Mouse (Mus musculus) kidney, adult 2 months (tissue): Measurements from ENCODE around the gene Bmp2k.

Experiments used
- CTCF ChIP-seq: fragments of 200-500 bp; conservative IDR thresholded peaks from 2 replicates; pipeline ENCODE4 v1.5.1; 2011; ENCODE audit warnings: low read depth, mild to moderate bottlenecking, control low read depth, low read length, moderate library complexity, mixed read lengths; ENCODE audit not compliant: insufficient read depth, insufficient read length
- POLR2A ChIP-seq: fragments of 200-500 bp; IDR thresholded peaks from one replicate; pipeline ENCODE4 v1.6.1; 2011; ENCODE audit warnings: low read depth, low read length, control low read depth

GRCm38 (mm10) chr5:97084541-97084940 is 87.1 kb downstream of the Bmp2k start:
- TF ChIP-seq CTCF (no peak), POLR2A (no peak)
